In the genomic region with DNA sequence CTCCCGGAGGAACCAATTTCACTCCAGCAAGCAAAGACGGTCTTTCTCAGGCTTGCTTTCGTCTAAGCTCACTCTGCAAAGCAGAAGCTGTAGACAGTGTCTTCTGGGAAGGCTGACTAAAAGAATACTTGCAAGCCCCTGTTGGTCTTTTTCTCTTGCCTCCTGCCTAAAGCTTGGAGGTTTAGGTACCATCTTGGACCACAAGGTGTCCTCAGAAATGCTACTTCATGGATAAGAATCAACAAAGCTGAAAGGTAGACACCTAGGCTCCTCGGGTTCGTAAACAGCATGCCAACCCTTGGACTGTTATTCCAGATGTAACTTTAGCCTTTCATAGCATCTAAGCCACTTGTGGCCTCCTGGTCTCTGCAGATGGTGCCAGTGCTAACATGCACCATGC, we compare ENCODE assay signal across 35 mouse cellular contexts. TPM values are rescaled to one million over a fixed set of nuclear protein-coding genes. Genes with fewer than 3 reads are reported as not detected.
DNase-seq lines count a peak whose midpoint lies in the region; ATAC-seq and TF ChIP-seq lines count a peak whose summit lies in the region.
"Had no signal": no experiment of that assay in that cellular context is flagged by ENCODE, and none has a peak within 500 bp of the region (broad histone marks: within the 10 kb centered on the region; RNA-seq: fewer than 3 reads in every experiment).

No protein-coding gene starts in this region.

- H3K79me2 ChIP-seq in heart, adult 2 months (replicated peaks; ENCODE audit: control insufficient read depth, insufficient read depth, low read length): no peaks in the 10 kb centered on the region

- DNase-seq in heart, adult 2 months: no peak
- no peak for DNase-seq in heart, embryonic 10.5 days (ENCODE audit: low spot score)
- DNase-seq in layer of hippocampus, adult 2 months (ENCODE audit: low spot score in 2 of 2): no peak
- no peak for DNase-seq in layer of hippocampus, adult 11-12 months (ENCODE audit: low spot score)
- DNase-seq in R1 (ENCODE audit: low read depth, low spot score): peak; percentile 38
- DNase-seq in testis, postnatal 14 days (ENCODE audit: low spot score): no peak
- DNase-seq in forebrain, postnatal 0 days: no peak
- DNase-seq: adrenal gland, adult 8-10 months; cerebellum, adult 8-10 months; cerebellum, postnatal 25 days; gastrocnemius, postnatal 36 days; liver; lung, adult 2 months; lung, postnatal 10 days; right cerebral cortex, postnatal 4 days; thymus, adult 2 months; thymus, postnatal 36 days had no signal

- H3K9me3 ChIP-seq in heart, embryonic 10.5 days: no peaks in the 10 kb centered on the region
- no peaks in the 10 kb centered on the region for H3K9me3 ChIP-seq in limb, embryonic 15.5 days
- H3K9me3 ChIP-seq in forebrain, postnatal 0 days (ENCODE audit: low read length): no peaks in the 10 kb centered on the region
- H3K9me3 ChIP-seq: embryonic facial prominence, embryonic 15.5 days; forebrain, embryonic 12.5 days; hindbrain, embryonic 10.5 days; kidney, embryonic 15.5 days; midbrain, embryonic 15.5 days; neural tube, embryonic 12.5 days; stomach, embryonic 15.5 days had no signal

- no peak overlapping the region for H3K4me2 ChIP-seq in limb, embryonic 15.5 days
- no peak overlapping the region for H3K4me2 ChIP-seq in forebrain, postnatal 0 days (ENCODE audit: low read depth)
- H3K4me2 ChIP-seq: embryonic facial prominence, embryonic 15.5 days; forebrain, embryonic 12.5 days; heart, embryonic 11.5 days; kidney, embryonic 15.5 days; midbrain, embryonic 15.5 days; neural tube, embryonic 12.5 days; stomach, embryonic 15.5 days had no signal

- TF ChIP-seq EP300 in heart, adult 2 months (IDR thresholded peaks at IDR 0.05; ENCODE audit: insufficient read depth, low read depth, low read length): no peak

- no peak overlapping the region for H3K9ac ChIP-seq in heart, adult 2 months (ENCODE audit: low read depth, low read length)
- no peak overlapping the region for H3K9ac ChIP-seq in limb, embryonic 15.5 days
- no peak overlapping the region for H3K9ac ChIP-seq in forebrain, postnatal 0 days
- H3K9ac ChIP-seq: embryonic facial prominence, embryonic 15.5 days; forebrain, embryonic 12.5 days; kidney, embryonic 15.5 days; liver, embryonic 14.5 days; midbrain, embryonic 15.5 days; neural tube, embryonic 12.5 days; stomach, embryonic 15.5 days had no signal

- 65% methylated on average over 5 of the region's 5 CpGs for WGBS in heart, adult 2 months
- WGBS in heart, embryonic 10.5 days: 88% methylated on average over 5 of the region's 5 CpGs
- 70% methylated on average over 5 of the region's 5 CpGs for WGBS in limb, embryonic 15.5 days
- 95% methylated on average over 5 of the region's 5 CpGs for WGBS in forebrain, postnatal 0 days

- peaks cover 6% of the 10 kb centered on the region; the same call in 1 of the 2 replicates for H3K36me3 ChIP-seq in heart, adult 2 months (ENCODE audit: control insufficient read depth, insufficient read depth, low read length)
- H3K36me3 ChIP-seq in heart, embryonic 10.5 days: no peaks in the 10 kb centered on the region
- H3K36me3 ChIP-seq in limb, embryonic 15.5 days: no peaks in the 10 kb centered on the region
- H3K36me3 ChIP-seq in forebrain, postnatal 0 days (ENCODE audit: insufficient read depth): no peaks in the 10 kb centered on the region
- H3K36me3 ChIP-seq: embryonic facial prominence, embryonic 10.5 days; embryonic facial prominence, embryonic 15.5 days; forebrain, embryonic 12.5 days; hindbrain, embryonic 10.5 days; kidney, embryonic 15.5 days; midbrain, embryonic 15.5 days; neural tube, embryonic 12.5 days; stomach, embryonic 15.5 days had no signal

- intact Hi-C loops in heart, adult 2 months (cut with DNase I): loop anchor here (1.0 kb wide), 1 partner anchor 30 kb away; no protein-coding TSS in a partner anchor

- peak; percentile 51 for TF ChIP-seq CTCF in heart, adult 2 months (IDR thresholded peaks at IDR 0.05)
- peak; percentile 19; the same call in 1 of the 2 replicates for TF ChIP-seq CTCF in layer of hippocampus, adult 2 months (conservative IDR thresholded peaks at IDR 0.05)
- no peak for TF ChIP-seq CTCF in forebrain, postnatal 0 days (IDR thresholded peaks at IDR 0.05; ENCODE audit: low read depth)

- peaks cover 9% of the 10 kb centered on the region for H3K4me1 ChIP-seq in heart, adult 2 months (ENCODE audit: control insufficient read depth, insufficient read depth, low read length)
- no peaks in the 10 kb centered on the region for H3K4me1 ChIP-seq in heart, embryonic 10.5 days
- peaks cover 15% of the 10 kb centered on the region for H3K4me1 ChIP-seq in limb, embryonic 15.5 days
- no peaks in the 10 kb centered on the region for H3K4me1 ChIP-seq in forebrain, postnatal 0 days (ENCODE audit: insufficient read depth)
- H3K4me1 ChIP-seq: embryonic facial prominence, embryonic 10.5 days; embryonic facial prominence, embryonic 15.5 days; forebrain, embryonic 12.5 days; hindbrain, embryonic 10.5 days; midbrain, embryonic 15.5 days; neural tube, embryonic 12.5 days; stomach, embryonic 15.5 days had no signal

- peak overlapping the region; percentile 83 for H3K27ac ChIP-seq in heart, adult 2 months
- H3K27ac ChIP-seq in heart, embryonic 10.5 days: no peak overlapping the region
- H3K27ac ChIP-seq in layer of hippocampus, adult 2 months: no peak overlapping the region
- peak overlapping the region; percentile 30; the same call in 1 of the 2 replicates for H3K27ac ChIP-seq in limb, embryonic 15.5 days
- no peak overlapping the region for H3K27ac ChIP-seq in forebrain, postnatal 0 days (ENCODE audit: low read depth, low read length)
- H3K27ac ChIP-seq: embryonic facial prominence, embryonic 10.5 days; embryonic facial prominence, embryonic 15.5 days; forebrain, embryonic 12.5 days; hindbrain, embryonic 10.5 days; kidney, embryonic 15.5 days; liver, embryonic 14.5 days; macrophage; midbrain, embryonic 15.5 days; neural tube, embryonic 12.5 days; stomach, embryonic 15.5 days had no signal

- no peak overlapping the region for H3K4me3 ChIP-seq in heart, adult 2 months
- H3K4me3 ChIP-seq in heart, embryonic 10.5 days: no peak overlapping the region
- no peak overlapping the region for H3K4me3 ChIP-seq in layer of hippocampus, adult 2 months
- H3K4me3 ChIP-seq in limb, embryonic 15.5 days: no peak overlapping the region
- no peak overlapping the region for H3K4me3 ChIP-seq in forebrain, postnatal 0 days (ENCODE audit: low read depth, low read length)
- H3K4me3 ChIP-seq: embryonic facial prominence, embryonic 10.5 days; embryonic facial prominence, embryonic 15.5 days; forebrain, embryonic 12.5 days; hindbrain, embryonic 10.5 days; kidney, embryonic 15.5 days; midbrain, embryonic 15.5 days; myocyte; neural tube, embryonic 12.5 days; stomach, embryonic 15.5 days had no signal

- no peak for ATAC-seq in limb, embryonic 15.5 days (ENCODE audit: insufficient number of reproducible peaks, low FRiP score, low TSS enrichment, low read depth)
- ATAC-seq in forebrain, postnatal 0 days: no peak
- ATAC-seq: hindbrain, embryonic 16.5 days; midbrain, embryonic 15.5 days had no signal

- TF ChIP-seq POLR2A in heart, adult 2 months (IDR thresholded peaks at IDR 0.05; ENCODE audit: insufficient read depth, low read depth, low read length): no peak

- H3K27me3 ChIP-seq in heart, adult 2 months (ENCODE audit: control insufficient read depth, insufficient read depth, low read length): no peaks in the 10 kb centered on the region
- no peaks in the 10 kb centered on the region for H3K27me3 ChIP-seq in heart, embryonic 10.5 days (ENCODE audit: insufficient read depth, poor library complexity, severe bottlenecking)
- H3K27me3 ChIP-seq in limb, embryonic 15.5 days: no peaks in the 10 kb centered on the region
- H3K27me3 ChIP-seq in forebrain, postnatal 0 days (ENCODE audit: insufficient read depth, low read length): no peaks in the 10 kb centered on the region
- H3K27me3 ChIP-seq: embryonic facial prominence, embryonic 15.5 days; forebrain, embryonic 12.5 days; kidney, embryonic 15.5 days; midbrain, embryonic 15.5 days; neural tube, embryonic 12.5 days; stomach, embryonic 15.5 days had no signal

RNA-seq across cellular contexts. Expression of gene Dapl1, which starts 53.0 kb away (rescaled TPM):
- total RNA-seq in heart, adult 2 months (2021): not detected
- not detected in 2 replicates for polyA plus RNA-seq in heart, adult 2 months (2012; rRNA removed)
- 0.50 TPM in 1 of 2 replicates, not detected in the other for polyA plus RNA-seq in heart, embryonic 10.5 days (2016; fragmentation: Nextera tagmentation; extraction: Ambion mirVana)
- not detected for total RNA-seq in layer of hippocampus, adult 2 months (2021)
- polyA plus RNA-seq in limb, embryonic 15.5 days (2015; fragmentation: Nextera tagmentation; extraction: Ambion mirVana): 6.0 and 7.7 TPM in 2 replicates
- total RNA-seq in forebrain, postnatal 0 days (2014; rRNA removed): 1.00 TPM in 1 of 2 replicates, not detected in the other
- 2.2 and 2.3 TPM in 2 replicates for polyA plus RNA-seq in forebrain, postnatal 0 days (2015; fragmentation: Nextera tagmentation; extraction: Ambion mirVana)
- total RNA-seq: adrenal gland, adult 8-10 months; adrenal gland, postnatal 4 days; gastrocnemius, postnatal 36 days; heart, postnatal 14 days; layer of hippocampus, postnatal 25 days; megakaryocyte-erythroid progenitor cell, adult 5-6 weeks had no signal
- polyA plus RNA-seq: liver, embryonic 14.5 days; macrophage; myocyte; neural tube, embryonic 12.5 days had no signal

Comparison
In these comparisons a context has a peak if more than half of its experiments do, and no peak if none do; other contexts are left out.
1. H3K27ac ChIP-seq: peak in heart, adult 2 months (single experiment) and limb, embryonic 15.5 days (single experiment); none in heart, embryonic 10.5 days (single experiment), layer of hippocampus, adult 2 months (single experiment) and forebrain, postnatal 0 days (single experiment).